11 mouse cellular contexts compared by ENCODE assay signal in genomic region chr5:136966861-136967455, GRCm38 (mm10). TPM values are rescaled to one million over a fixed set of nuclear protein-coding genes. Genes with fewer than 3 reads are reported as not detected.
DNase-seq lines count a peak whose midpoint lies in the region; ATAC-seq lines count a peak whose summit lies in the region.
"Had no signal": no experiment of that assay in that cellular context is flagged by ENCODE, and none has a peak within 500 bp of the region (broad histone marks: within the 10 kb centered on the region; RNA-seq: fewer than 3 reads in every experiment).

No protein-coding gene starts in this region.

- no peak overlapping the region for H3K4me3 ChIP-seq in heart, embryonic 10.5 days
- no peak overlapping the region for H3K4me3 ChIP-seq in intestine, embryonic 16.5 days (ENCODE audit: low read length)
- no peak overlapping the region for H3K4me3 ChIP-seq in liver, embryonic 11.5 days (ENCODE audit: low read depth, low read length)
- H3K4me3 ChIP-seq in midbrain, embryonic 10.5 days = no peak overlapping the region
- no peak overlapping the region for H3K4me3 ChIP-seq in forebrain, embryonic 15.5 days
- H3K4me3 ChIP-seq: limb, embryonic 13.5 days had no signal

- H3K4me2 ChIP-seq in intestine, embryonic 16.5 days (ENCODE audit: low read depth, low read length) = peak overlapping the region; percentile 37
- H3K4me2 ChIP-seq in liver, embryonic 11.5 days = no peak overlapping the region
- no peak overlapping the region for H3K4me2 ChIP-seq in forebrain, embryonic 15.5 days (replicated peaks)
- H3K4me2 ChIP-seq: limb, embryonic 13.5 days had no signal

- no peak for DNase-seq in heart, embryonic 10.5 days (ENCODE audit: low spot score)
- DNase-seq in heart, adult 9 months (ENCODE audit: low spot score in 2 of 2) = no peak
- peak; percentile 53 for DNase-seq in 3T3-L1 (ENCODE audit: low read depth, low spot score)
- DNase-seq in liver, embryonic 11.5 days (ENCODE audit: low spot score) = no peak
- no peak for DNase-seq in midbrain, embryonic 10.5 days (ENCODE audit: low spot score)
- no peak for DNase-seq in adrenal gland, adult 8-10 months
- DNase-seq: cerebellum, adult 9-11 months; midbrain, embryonic 14.5 days had no signal

- H3K9me3 ChIP-seq in heart, embryonic 10.5 days = no peaks in the 10 kb centered on the region
- H3K9me3 ChIP-seq in intestine, embryonic 16.5 days (ENCODE audit: control insufficient read depth, low read length) = no peaks in the 10 kb centered on the region
- no peaks in the 10 kb centered on the region for H3K9me3 ChIP-seq in liver, embryonic 11.5 days (ENCODE audit: control insufficient read depth, low read length)
- H3K9me3 ChIP-seq in midbrain, embryonic 10.5 days (replicated peaks) = no peaks in the 10 kb centered on the region
- H3K9me3 ChIP-seq in forebrain, embryonic 15.5 days = no peaks in the 10 kb centered on the region
- H3K9me3 ChIP-seq: limb, embryonic 13.5 days had no signal

- WGBS in heart, embryonic 10.5 days = 87% methylated on average over 4 of the region's 4 CpGs
- 63% methylated on average over 4 of the region's 4 CpGs for WGBS in intestine, embryonic 16.5 days
- 85% methylated on average over 4 of the region's 4 CpGs for whole genome bisulfite sequencing in liver, embryonic 11.5 days
- 88% methylated on average over 4 of the region's 4 CpGs for WGBS in midbrain, embryonic 10.5 days
- 96% methylated on average over 4 of the region's 4 CpGs for WGBS in forebrain, embryonic 15.5 days

- H3K9ac ChIP-seq in intestine, embryonic 16.5 days (ENCODE audit: low read depth, low read length) = peak overlapping the region; percentile 33
- no peak overlapping the region for H3K9ac ChIP-seq in liver, embryonic 11.5 days (ENCODE audit: low read depth, low read length)
- no peak overlapping the region for H3K9ac ChIP-seq in forebrain, embryonic 15.5 days (replicated peaks)
- H3K9ac ChIP-seq: limb, embryonic 13.5 days had no signal

- ATAC-seq in intestine, embryonic 16.5 days = no peak
- ATAC-seq in liver, embryonic 11.5 days (replicated peaks; ENCODE audit: low FRiP score) = no peak
- ATAC-seq in forebrain, embryonic 15.5 days (replicated peaks) = no peak

- H3K27ac ChIP-seq in heart, embryonic 10.5 days = peak overlapping the region; percentile 79
- peak overlapping the region; percentile 89 for H3K27ac ChIP-seq in intestine, embryonic 16.5 days (ENCODE audit: low read length)
- 0 out of 2 replicates have a peak overlapping the region, but pooled peaks have one; percentile 22 for H3K27ac ChIP-seq in liver, embryonic 11.5 days (ENCODE audit: low read depth, low read length)
- no peak overlapping the region for H3K27ac ChIP-seq in midbrain, embryonic 10.5 days (replicated peaks)
- H3K27ac ChIP-seq in forebrain, embryonic 15.5 days (replicated peaks) = no peak overlapping the region

- H3K27me3 ChIP-seq in heart, embryonic 10.5 days (ENCODE audit: insufficient read depth, poor library complexity, severe bottlenecking) = no peaks in the 10 kb centered on the region
- H3K27me3 ChIP-seq in intestine, embryonic 16.5 days (replicated peaks; ENCODE audit: control insufficient read depth, insufficient read depth, low read length) = no peaks in the 10 kb centered on the region
- no peaks in the 10 kb centered on the region for H3K27me3 ChIP-seq in liver, embryonic 11.5 days (replicated peaks; ENCODE audit: control insufficient read depth, insufficient read depth, low read length)
- H3K27me3 ChIP-seq in midbrain, embryonic 10.5 days (ENCODE audit: low read depth, poor library complexity, severe bottlenecking) = no peaks in the 10 kb centered on the region
- no peaks in the 10 kb centered on the region for H3K27me3 ChIP-seq in forebrain, embryonic 15.5 days
- H3K27me3 ChIP-seq: limb, embryonic 13.5 days had no signal

- peaks cover 41% of the 10 kb centered on the region for H3K4me1 ChIP-seq in heart, embryonic 10.5 days
- H3K4me1 ChIP-seq in intestine, embryonic 16.5 days (ENCODE audit: control insufficient read depth, insufficient read depth, low read length) = peaks cover 53% of the 10 kb centered on the region
- peaks cover 37% of the 10 kb centered on the region for H3K4me1 ChIP-seq in liver, embryonic 11.5 days (replicated peaks; ENCODE audit: control insufficient read depth, insufficient read depth, low read length)
- H3K4me1 ChIP-seq in midbrain, embryonic 10.5 days = peaks cover 13% of the 10 kb centered on the region
- peaks cover 10% of the 10 kb centered on the region for H3K4me1 ChIP-seq in forebrain, embryonic 15.5 days

- peaks cover 43% of the 10 kb centered on the region for H3K36me3 ChIP-seq in heart, embryonic 10.5 days
- H3K36me3 ChIP-seq in intestine, embryonic 16.5 days (ENCODE audit: control insufficient read depth, insufficient read depth, low read length) = peaks cover 3% of the 10 kb centered on the region; the same call in 1 of the 2 replicates
- H3K36me3 ChIP-seq in liver, embryonic 11.5 days (ENCODE audit: control insufficient read depth, insufficient read depth, low read length) = peaks cover 24% of the 10 kb centered on the region
- H3K36me3 ChIP-seq in midbrain, embryonic 10.5 days = peaks cover 58% of the 10 kb centered on the region
- peaks cover 33% of the 10 kb centered on the region for H3K36me3 ChIP-seq in forebrain, embryonic 15.5 days

RNA-seq across cellular contexts. Expression of gene Cldn15, which starts 0.5 kb away (rescaled TPM):
- 0.50 and 0.69 TPM in 2 replicates for polyA plus RNA-seq in heart, embryonic 10.5 days (2016; fragmentation: Nextera tagmentation; extraction: Ambion mirVana)
- 34.8 and 36.6 TPM in 2 replicates for polyA plus RNA-seq in intestine, embryonic 16.5 days (2015; fragmentation: Nextera tagmentation; extraction: Ambion mirVana)
- polyA plus RNA-seq in liver, embryonic 11.5 days (2014; fragmentation: Nextera tagmentation; extraction: Ambion mirVana) = 2.5 and 2.8 TPM in 2 replicates
- polyA plus RNA-seq in midbrain, embryonic 10.5 days (2016; fragmentation: Nextera tagmentation; extraction: Ambion mirVana) = 0.15 and 0.55 TPM in 2 replicates
- total RNA-seq in adrenal gland, adult 8-10 months (2022) = 10 to 100 TPM in 3 of 4 experiments, 1 to 10 TPM in 1; 9.5 to 13.7 (median 12.1) TPM
- 0.10 and 0.28 TPM in 2 replicates for polyA plus RNA-seq in forebrain, embryonic 15.5 days (2015; fragmentation: Nextera tagmentation; extraction: Ambion mirVana)

RNA-seq across cellular contexts. Expression of gene Fis1, which starts 13.9 kb away (rescaled TPM):
- polyA plus RNA-seq in heart, embryonic 10.5 days (2016; fragmentation: Nextera tagmentation; extraction: Ambion mirVana) = 265 and 272 TPM in 2 replicates
- 271 and 281 TPM in 2 replicates for polyA plus RNA-seq in intestine, embryonic 16.5 days (2015; fragmentation: Nextera tagmentation; extraction: Ambion mirVana)
- 241 and 251 TPM in 2 replicates for polyA plus RNA-seq in liver, embryonic 11.5 days (2014; fragmentation: Nextera tagmentation; extraction: Ambion mirVana)
- polyA plus RNA-seq in midbrain, embryonic 10.5 days (2016; fragmentation: Nextera tagmentation; extraction: Ambion mirVana) = 271 and 306 TPM in 2 replicates
- 100 to 1,000 TPM; 210 to 255 (median 217) TPM for total RNA-seq in adrenal gland, adult 8-10 months (2022)
- 336 and 351 TPM in 2 replicates for polyA plus RNA-seq in forebrain, embryonic 15.5 days (2015; fragmentation: Nextera tagmentation; extraction: Ambion mirVana)

RNA-seq across cellular contexts. Expression of gene Plod3, which starts 19.9 kb away (rescaled TPM):
- polyA plus RNA-seq in heart, embryonic 10.5 days (2016; fragmentation: Nextera tagmentation; extraction: Ambion mirVana) = 44.4 and 50.7 TPM in 2 replicates
- polyA plus RNA-seq in intestine, embryonic 16.5 days (2015; fragmentation: Nextera tagmentation; extraction: Ambion mirVana) = 40.7 and 44.4 TPM in 2 replicates
- 28.7 and 29.2 TPM in 2 replicates for polyA plus RNA-seq in liver, embryonic 11.5 days (2014; fragmentation: Nextera tagmentation; extraction: Ambion mirVana)
- 40.8 and 43.2 TPM in 2 replicates for polyA plus RNA-seq in midbrain, embryonic 10.5 days (2016; fragmentation: Nextera tagmentation; extraction: Ambion mirVana)
- 10 to 100 TPM; 68.6 to 74.5 (median 72.1) TPM for total RNA-seq in adrenal gland, adult 8-10 months (2022)
- polyA plus RNA-seq in forebrain, embryonic 15.5 days (2015; fragmentation: Nextera tagmentation; extraction: Ambion mirVana) = 28.8 and 35.6 TPM in 2 replicates

RNA-seq across cellular contexts. Expression of gene Znhit1, which starts 20.9 kb away (rescaled TPM):
- polyA plus RNA-seq in heart, embryonic 10.5 days (2016; fragmentation: Nextera tagmentation; extraction: Ambion mirVana) = 92.7 and 103 TPM in 2 replicates
- 114 and 120 TPM in 2 replicates for polyA plus RNA-seq in intestine, embryonic 16.5 days (2015; fragmentation: Nextera tagmentation; extraction: Ambion mirVana)
- polyA plus RNA-seq in liver, embryonic 11.5 days (2014; fragmentation: Nextera tagmentation; extraction: Ambion mirVana) = 93.8 and 97.2 TPM in 2 replicates
- 102 and 105 TPM in 2 replicates for polyA plus RNA-seq in midbrain, embryonic 10.5 days (2016; fragmentation: Nextera tagmentation; extraction: Ambion mirVana)
- total RNA-seq in adrenal gland, adult 8-10 months (2022) = 10 to 100 TPM; 77.8 to 96.8 (median 83.5) TPM
- 123 and 129 TPM in 2 replicates for polyA plus RNA-seq in forebrain, embryonic 15.5 days (2015; fragmentation: Nextera tagmentation; extraction: Ambion mirVana)

RNA-seq across cellular contexts. Expression of gene Ift22, which starts 59.0 kb away (rescaled TPM):
- 42.4 and 54.5 TPM in 2 replicates for polyA plus RNA-seq in heart, embryonic 10.5 days (2016; fragmentation: Nextera tagmentation; extraction: Ambion mirVana)
- polyA plus RNA-seq in intestine, embryonic 16.5 days (2015; fragmentation: Nextera tagmentation; extraction: Ambion mirVana) = 43.2 and 52.4 TPM in 2 replicates
- 28.5 and 32.4 TPM in 2 replicates for polyA plus RNA-seq in liver, embryonic 11.5 days (2014; fragmentation: Nextera tagmentation; extraction: Ambion mirVana)
- 104 and 114 TPM in 2 replicates for polyA plus RNA-seq in midbrain, embryonic 10.5 days (2016; fragmentation: Nextera tagmentation; extraction: Ambion mirVana)
- total RNA-seq in adrenal gland, adult 8-10 months (2022) = 10 to 100 TPM; 30.5 to 53.5 (median 41.9) TPM
- 116 and 124 TPM in 2 replicates for polyA plus RNA-seq in forebrain, embryonic 15.5 days (2015; fragmentation: Nextera tagmentation; extraction: Ambion mirVana)

Comparison
In these comparisons a context has a peak if more than half of its experiments do, and no peak if none do; other contexts are left out.
1. H3K27ac ChIP-seq: peak in heart, embryonic 10.5 days (single experiment), intestine, embryonic 16.5 days (single experiment) and liver, embryonic 11.5 days (single experiment); none in midbrain, embryonic 10.5 days (single experiment) and forebrain, embryonic 15.5 days (single experiment).